Mouse (Mus musculus): ENCODE data around the gene Atxn2. TPM values are rescaled to one million over a fixed set of nuclear protein-coding genes. Genes with fewer than 3 reads are reported as not detected.
A peak's percentile ranks its signal among the peaks of the same experiment; 100 is the strongest.
"Not testable (repeated sequence)": the region's sequence is repeated elsewhere in the genome, so short reads cannot be mapped to it uniquely, and the experiment has no call there.

Atxn2 gene
- polyA plus RNA-seq, 1 experiment from 2014 or later: 40.6 TPM

DNA sequence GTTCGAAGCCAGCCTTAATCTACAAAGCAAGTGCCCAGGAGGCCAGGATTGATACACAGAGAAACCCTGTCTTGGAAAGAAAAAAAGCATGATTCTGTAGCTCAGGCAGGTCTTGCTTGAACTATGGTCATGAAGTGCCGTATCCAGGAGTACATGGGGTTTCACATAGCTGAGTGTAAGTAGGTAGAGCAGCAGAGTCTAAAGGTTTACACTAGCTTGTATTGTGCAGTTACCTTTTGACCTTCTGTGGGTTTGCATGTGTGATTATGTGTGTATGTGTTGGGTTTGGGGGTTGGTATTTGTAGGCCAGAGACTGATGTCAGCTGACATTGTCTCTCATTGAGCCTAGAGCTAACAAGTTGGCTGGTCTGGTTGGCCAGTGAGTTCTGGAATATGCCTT lies 18.9 kb downstream of the Atxn2 start:
- TF ChIP-seq CTCF (IDR thresholded peaks at IDR 0.05): no peak
- TF ChIP-seq EP300 (IDR thresholded peaks at IDR 0.05): no peak
- Histone ChIP-seq H3K4me3 (ENCODE audit: low read depth, low read length) (no peak overlapping the region), H3K4me1 (ENCODE audit: insufficient read depth, low read depth, low read length) (no peaks in the 10 kb centered on the region), H3K9me3 (ENCODE audit: low read length) (no peaks in the 10 kb centered on the region), H3K4me2 (replicated peaks; ENCODE audit: low read depth, low read length) (no peak overlapping the region), H3K9ac (replicated peaks; ENCODE audit: low read depth) (no peak overlapping the region), H3K36me3 (ENCODE audit: insufficient read depth, low read length) (no peaks in the 10 kb centered on the region), H3K27ac (ENCODE audit: low read length) (no peak overlapping the region), H3K27me3 (replicated peaks; ENCODE audit: insufficient read depth, low read length) (no peaks in the 10 kb centered on the region)
- 86% methylated on average over 2 of the region's 2 CpGs for WGBS
- ATAC-seq (no peak), DNase-seq (ENCODE audit: low spot score) (no peak)

DNA sequence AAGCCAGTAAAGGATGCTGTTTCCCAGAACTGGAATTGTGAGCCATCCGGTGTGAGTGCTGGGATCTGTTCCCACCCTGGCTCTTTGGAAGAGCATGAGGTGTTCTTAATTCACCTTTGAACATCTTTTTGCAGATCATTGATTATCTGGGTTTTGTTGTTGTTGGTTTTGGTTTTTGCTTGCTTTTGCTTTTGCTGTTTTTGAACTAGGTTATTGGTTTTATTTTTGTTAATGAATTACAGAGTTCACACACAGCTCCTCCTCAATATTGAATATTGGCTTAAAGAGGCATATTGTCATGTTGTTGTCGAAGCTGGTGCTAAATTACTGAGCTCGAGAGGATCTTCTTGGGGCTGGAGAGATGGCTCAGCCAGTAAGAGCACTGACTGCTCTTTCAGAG lies 25.5 kb downstream of the Atxn2 start:
- ATAC-seq (no peak), DNase-seq (ENCODE audit: low spot score) (no peak)
- H3K27me3 ChIP-seq (replicated peaks; ENCODE audit: insufficient read depth, low read length): no peaks in the 10 kb centered on the region
- H3K4me3 ChIP-seq (ENCODE audit: low read depth, low read length): no peak overlapping the region
- H3K27ac ChIP-seq (ENCODE audit: low read length): no peak overlapping the region
- no peaks in the 10 kb centered on the region for H3K36me3 ChIP-seq (ENCODE audit: insufficient read depth, low read length)
- 94% methylated on average over 3 of the region's 3 CpGs for WGBS
- H3K9ac ChIP-seq (replicated peaks; ENCODE audit: low read depth): no peak overlapping the region
- no peaks in the 10 kb centered on the region for H3K4me1 ChIP-seq (ENCODE audit: insufficient read depth, low read depth, low read length)
- no peaks in the 10 kb centered on the region for H3K9me3 ChIP-seq (ENCODE audit: low read length)
- H3K4me2 ChIP-seq (replicated peaks; ENCODE audit: low read depth, low read length): no peak overlapping the region
- TF ChIP-seq EP300 (IDR thresholded peaks at IDR 0.05) (no peak), CTCF (IDR thresholded peaks at IDR 0.05) (no peak)

DNA sequence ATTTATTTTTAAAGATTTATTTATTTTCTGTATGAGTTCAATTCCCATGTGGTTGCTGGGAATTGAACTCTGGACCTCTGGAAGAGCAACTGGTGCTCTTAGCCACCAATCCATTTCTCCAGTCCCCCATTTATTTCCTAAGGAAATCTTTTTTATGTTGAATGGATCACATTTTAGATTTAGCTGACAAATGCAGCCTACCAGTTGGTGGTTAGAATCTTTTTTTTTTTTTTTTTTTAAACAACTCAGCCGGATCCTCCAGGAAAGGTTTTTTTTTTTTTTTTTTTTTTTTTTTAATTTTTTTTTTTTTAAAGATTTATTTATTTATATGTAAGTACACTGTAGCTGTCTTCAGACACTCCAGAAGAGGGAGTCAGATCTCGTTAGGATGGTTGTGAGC lies 27.0 kb downstream of the Atxn2 start:
- H3K27me3 ChIP-seq (replicated peaks; ENCODE audit: insufficient read depth, low read length); H3K36me3 ChIP-seq (ENCODE audit: insufficient read depth, low read length); H3K4me1 ChIP-seq (ENCODE audit: insufficient read depth, low read depth, low read length); DNase-seq (ENCODE audit: low spot score); H3K4me3 ChIP-seq (ENCODE audit: low read depth, low read length); ATAC-seq; H3K27ac ChIP-seq (ENCODE audit: low read length); H3K9ac ChIP-seq (replicated peaks; ENCODE audit: low read depth); H3K4me2 ChIP-seq (replicated peaks; ENCODE audit: low read depth, low read length); H3K9me3 ChIP-seq (ENCODE audit: low read length): not testable (repeated sequence)
- WGBS: 55% methylated on average over 1 of the region's 2 CpGs

DNA sequence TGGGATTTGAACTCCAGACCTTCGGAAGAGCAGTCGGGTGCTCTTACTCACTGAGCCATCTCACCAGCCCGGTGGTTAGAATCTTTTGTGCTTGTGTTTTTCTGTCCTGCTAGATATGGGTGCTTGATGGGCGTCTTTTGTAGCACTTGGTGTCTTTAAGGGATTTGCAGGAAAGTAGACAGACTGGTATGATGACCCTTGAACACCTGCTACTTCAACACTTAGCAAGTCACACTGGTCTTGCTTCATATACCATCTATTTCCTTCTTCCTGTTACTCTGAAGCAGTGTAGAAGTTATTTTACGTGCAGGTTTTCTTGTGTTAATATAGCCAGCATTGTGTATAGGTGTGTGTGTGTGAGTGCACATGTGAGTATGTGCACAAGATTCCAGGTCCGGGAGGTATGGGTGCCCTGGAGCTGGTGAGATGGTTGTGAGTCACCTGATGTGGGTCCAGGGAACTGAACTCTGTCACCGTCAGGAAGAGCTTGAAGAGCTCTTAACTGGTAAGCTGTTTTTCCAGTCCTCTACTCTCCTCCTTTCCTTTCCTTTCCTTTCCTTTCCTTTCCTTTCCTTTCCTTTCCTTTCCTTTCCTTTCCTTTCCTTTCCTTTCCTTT lies 27.5 kb downstream of the Atxn2 start:
- no peaks in the 10 kb centered on the region for H3K36me3 ChIP-seq (ENCODE audit: insufficient read depth, low read length)
- H3K27ac ChIP-seq (ENCODE audit: low read length): peak overlapping the region; percentile 47
- DNase-seq (ENCODE audit: low spot score) (peak; percentile 86), ATAC-seq (peak; percentile 88)
- WGBS: 64% methylated on average over 6 of the region's 7 CpGs
- no peak overlapping the region for H3K9ac ChIP-seq (replicated peaks; ENCODE audit: low read depth)
- TF ChIP-seq CTCF (IDR thresholded peaks at IDR 0.05): no peak
- peak; percentile 43; the same call in 1 of the 2 replicates for TF ChIP-seq EP300 (IDR thresholded peaks at IDR 0.05)
- no peaks in the 10 kb centered on the region for H3K27me3 ChIP-seq (replicated peaks; ENCODE audit: insufficient read depth, low read length)
- H3K9me3 ChIP-seq (ENCODE audit: low read length): no peaks in the 10 kb centered on the region
- no peak overlapping the region for H3K4me2 ChIP-seq (replicated peaks; ENCODE audit: low read depth, low read length)
- no peaks in the 10 kb centered on the region for H3K4me1 ChIP-seq (ENCODE audit: insufficient read depth, low read depth, low read length)
- no peak overlapping the region for H3K4me3 ChIP-seq (ENCODE audit: low read depth, low read length)

GRCm38 (mm10) chr5:121740516-121740915 lies 29.4 kb downstream of the Atxn2 start:
- ATAC-seq (no peak), DNase-seq (ENCODE audit: low spot score) (no peak)
- Histone ChIP-seq H3K9ac (replicated peaks; ENCODE audit: low read depth) (no peak overlapping the region), H3K27me3 (replicated peaks; ENCODE audit: insufficient read depth, low read length) (no peaks in the 10 kb centered on the region), H3K27ac (ENCODE audit: low read length) (no peak overlapping the region), H3K9me3 (ENCODE audit: low read length) (no peaks in the 10 kb centered on the region), H3K36me3 (ENCODE audit: insufficient read depth, low read length) (no peaks in the 10 kb centered on the region), H3K4me1 (ENCODE audit: insufficient read depth, low read depth, low read length) (no peaks in the 10 kb centered on the region), H3K4me2 (replicated peaks; ENCODE audit: low read depth, low read length) (no peak overlapping the region), H3K4me3 (ENCODE audit: low read depth, low read length) (no peak overlapping the region)
- TF ChIP-seq EP300 (IDR thresholded peaks at IDR 0.05) (no peak), CTCF (IDR thresholded peaks at IDR 0.05) (no peak)
- 75% methylated on average over 1 of the region's 1 CpGs for WGBS

DNA sequence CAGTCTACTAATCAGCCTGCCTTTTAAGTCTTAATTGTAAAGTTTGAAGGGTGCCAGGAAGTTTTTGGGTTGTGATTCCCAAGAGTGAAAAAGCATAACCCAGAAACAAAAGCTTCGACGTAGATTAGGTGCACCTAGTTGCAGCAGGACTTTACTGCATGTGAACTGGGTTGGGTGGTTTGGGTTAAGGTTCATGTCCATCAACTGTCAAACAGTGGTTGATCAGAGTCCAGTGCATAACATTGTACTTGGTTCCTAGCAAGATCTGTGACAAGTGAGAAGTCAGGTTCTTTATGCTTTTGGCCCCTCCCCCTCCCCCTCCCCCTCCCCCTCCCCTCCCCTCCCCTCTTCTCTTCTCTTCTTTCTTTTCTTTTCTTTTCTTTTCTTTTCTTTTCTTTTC lies 31.8 kb downstream of the Atxn2 start:
- Histone ChIP-seq H3K4me1 (ENCODE audit: insufficient read depth, low read depth, low read length) (no peaks in the 10 kb centered on the region), H3K4me3 (ENCODE audit: low read depth, low read length) (no peak overlapping the region), H3K9me3 (ENCODE audit: low read length) (no peaks in the 10 kb centered on the region), H3K4me2 (replicated peaks; ENCODE audit: low read depth, low read length) (no peak overlapping the region), H3K27me3 (replicated peaks; ENCODE audit: insufficient read depth, low read length) (no peaks in the 10 kb centered on the region), H3K36me3 (ENCODE audit: insufficient read depth, low read length) (no peaks in the 10 kb centered on the region), H3K27ac (ENCODE audit: low read length) (no peak overlapping the region), H3K9ac (replicated peaks; ENCODE audit: low read depth) (no peak overlapping the region)
- DNase-seq (ENCODE audit: low spot score): no peak
- no peak for ATAC-seq
- TF ChIP-seq CTCF (IDR thresholded peaks at IDR 0.05) (no peak), EP300 (IDR thresholded peaks at IDR 0.05) (no peak)
- 81% methylated on average over 2 of the region's 2 CpGs for WGBS

DNA sequence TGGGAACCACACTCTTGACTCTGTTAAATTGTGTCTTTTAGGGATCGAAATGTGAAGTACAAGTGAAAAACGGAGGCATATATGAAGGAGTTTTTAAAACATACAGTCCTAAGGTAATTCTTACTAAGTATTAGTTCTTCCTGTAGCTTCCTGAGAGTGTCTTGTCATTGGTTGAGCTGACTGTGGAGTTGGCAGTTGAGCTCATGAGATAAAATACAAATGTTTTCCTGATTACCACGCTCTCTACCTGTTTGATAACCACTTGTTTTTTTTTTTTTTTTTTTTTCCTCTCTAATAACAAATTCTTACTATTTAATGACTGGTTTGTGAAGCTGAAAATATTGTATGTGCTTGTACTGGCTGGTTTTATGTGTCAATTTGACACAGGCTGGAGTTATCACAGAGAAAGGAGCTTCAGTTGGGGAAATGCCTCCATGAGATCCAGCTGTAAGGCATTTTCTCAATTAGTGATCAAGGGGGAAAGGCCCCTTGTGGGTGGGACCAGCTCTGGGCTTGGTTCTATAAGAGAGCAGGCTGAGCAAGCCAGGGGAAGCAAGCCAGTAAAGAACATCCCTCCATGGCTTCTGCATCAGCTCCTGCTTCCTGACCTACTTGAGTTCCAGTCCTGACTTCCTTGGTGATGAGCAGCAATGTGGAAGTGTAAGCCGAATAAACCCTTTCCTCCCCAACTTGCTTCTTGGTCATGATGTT lies 36.9 kb downstream of the Atxn2 start:
- H3K4me2 ChIP-seq (replicated peaks; ENCODE audit: low read depth, low read length): not testable (repeated sequence)

More for the DNA sequence above, 36.9 kb downstream of the Atxn2 start:
- not testable (repeated sequence) for H3K27ac ChIP-seq (ENCODE audit: low read length); H3K4me3 ChIP-seq (ENCODE audit: low read depth, low read length); H3K4me1 ChIP-seq (ENCODE audit: insufficient read depth, low read depth, low read length); DNase-seq (ENCODE audit: low spot score); H3K27me3 ChIP-seq (replicated peaks; ENCODE audit: insufficient read depth, low read length); H3K36me3 ChIP-seq (ENCODE audit: insufficient read depth, low read length); H3K9me3 ChIP-seq (ENCODE audit: low read length); H3K9ac ChIP-seq (replicated peaks; ENCODE audit: low read depth); ATAC-seq
- 96% methylated on average over 4 of the region's 4 CpGs for WGBS
